Mouse (Mus musculus) natural killer cell, adult 2 months (primary cell): ENCODE measurements at regions not wholly inside any gene's neighbourhood (a gene's known extent, or its start where the extent isn't known, plus 50 kb on each side); places are given as distances from the start of the nearest gene placed in this dataset.

Experiments used
- DNase-seq, 2 experiments: peaks; one replicate each; pipeline ENCODE4 v3.0.0; 2022; ENCODE audit warnings: low spot score in 2 of 2

- DNase-seq: no peak
Measured at GRCm38 (mm10) chr11:19592506-19593355, 331.4 kb upstream of the Spred2 start.

DNA sequence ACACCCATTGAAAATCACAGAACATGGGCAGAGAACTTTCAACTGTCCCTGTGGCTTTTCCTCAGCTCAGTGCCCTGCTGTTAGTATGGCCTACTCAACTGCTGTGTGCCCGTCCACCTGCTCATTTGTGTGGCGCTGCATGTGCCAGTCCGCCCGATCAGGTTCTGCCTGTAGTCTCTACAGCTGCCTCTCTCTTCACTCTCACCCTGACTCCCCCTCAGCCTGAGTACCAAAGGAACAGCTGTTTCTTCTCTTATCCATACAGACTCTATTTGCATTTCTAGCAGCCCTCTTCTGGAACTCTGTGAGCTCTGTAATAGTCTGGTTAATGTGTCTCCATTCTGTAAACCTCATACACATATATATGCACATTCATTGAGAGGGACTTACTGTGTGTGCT lies 329.1 kb upstream of the Spred2 start:
- no peak for DNase-seq

GRCm38 (mm10) chr11:19596336-19596735 lies 327.8 kb upstream of the Spred2 start:
- DNase-seq: no peak

DNA sequence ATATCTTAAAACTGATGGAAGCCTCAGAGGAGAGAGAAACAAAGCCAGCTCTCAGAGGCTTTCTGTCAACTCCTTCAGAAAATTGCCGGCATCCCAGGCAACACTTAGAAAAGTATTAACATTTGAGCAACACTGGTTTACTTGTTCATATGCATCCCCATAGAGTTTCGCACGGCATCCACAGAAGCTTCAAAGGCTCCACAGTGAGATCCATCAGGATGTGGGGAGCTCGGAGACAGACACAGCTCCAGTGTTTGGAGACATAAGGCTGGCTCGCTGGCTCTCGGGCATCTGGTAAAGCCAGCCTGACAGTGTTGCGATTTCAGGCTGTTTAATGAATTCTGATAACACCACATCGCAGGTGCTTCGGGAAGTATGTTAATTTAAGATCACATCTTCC lies 324.7 kb upstream of the Spred2 start:
- DNase-seq: no peak

DNA sequence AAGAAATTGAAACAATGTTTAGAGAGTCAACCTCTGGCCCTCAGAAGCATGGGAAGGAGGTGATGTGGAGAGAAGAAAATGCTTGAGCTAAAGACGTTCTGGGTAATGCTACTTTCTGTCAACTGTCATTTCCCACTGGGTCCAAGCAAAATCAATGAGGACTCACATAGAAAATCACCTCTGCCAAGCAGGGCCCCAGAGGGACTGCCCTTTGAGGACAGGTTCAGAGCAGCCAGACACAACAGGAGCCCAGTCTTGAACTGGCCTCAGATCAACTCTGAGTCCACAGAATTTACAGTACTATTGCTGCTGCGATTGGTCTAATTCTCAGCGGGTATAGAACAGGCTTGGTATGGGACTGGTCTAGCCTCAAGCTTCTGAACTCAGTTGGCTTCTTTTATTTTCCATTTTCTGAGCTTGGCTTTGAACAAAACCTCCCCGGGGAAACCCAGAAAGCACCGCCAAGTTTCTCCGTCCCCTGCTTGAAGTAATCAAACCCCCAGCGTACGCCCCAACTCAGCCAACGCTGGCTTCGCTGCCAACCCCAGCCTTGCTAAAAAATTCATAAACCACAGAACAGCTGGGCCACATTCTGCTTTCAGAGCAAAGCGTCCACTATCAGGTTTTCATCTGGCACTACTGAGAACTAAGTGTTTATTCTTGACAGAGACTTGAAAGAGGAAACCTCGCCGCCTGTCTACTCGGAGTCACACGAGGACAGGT lies 322.8 kb upstream of the Spred2 start:
- DNase-seq: no peak

- DNase-seq: no peak
Measured at GRCm38 (mm10) chr11:19602496-19602895, 321.7 kb upstream of the Spred2 start.

- no peak for DNase-seq
Measured at GRCm38 (mm10) chr11:19605602-19606001, 318.6 kb upstream of the Spred2 start.

DNA sequence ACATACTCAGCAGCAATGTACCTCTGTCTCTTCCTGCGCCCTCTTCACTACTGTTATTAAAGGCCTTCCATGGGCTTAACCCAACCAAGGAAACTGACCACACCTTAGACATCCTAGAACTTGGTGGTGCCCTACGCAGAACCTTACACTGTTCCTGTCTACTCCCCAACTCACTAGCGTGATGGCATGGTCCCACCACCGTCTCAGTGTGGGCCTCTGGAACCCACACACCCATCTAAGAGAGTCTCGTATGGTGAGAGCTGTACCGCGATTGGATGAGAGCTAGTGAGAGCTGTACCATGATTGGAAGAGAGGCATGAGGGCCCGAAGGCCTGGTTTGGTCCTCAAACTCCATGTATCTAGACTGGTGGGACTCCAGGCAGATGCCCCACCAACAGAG lies 317.2 kb upstream of the Spred2 start:
- no peak for DNase-seq

GRCm38 (mm10) chr11:19607941-19608340 lies 316.2 kb upstream of the Spred2 start:
- no peak for DNase-seq

DNA sequence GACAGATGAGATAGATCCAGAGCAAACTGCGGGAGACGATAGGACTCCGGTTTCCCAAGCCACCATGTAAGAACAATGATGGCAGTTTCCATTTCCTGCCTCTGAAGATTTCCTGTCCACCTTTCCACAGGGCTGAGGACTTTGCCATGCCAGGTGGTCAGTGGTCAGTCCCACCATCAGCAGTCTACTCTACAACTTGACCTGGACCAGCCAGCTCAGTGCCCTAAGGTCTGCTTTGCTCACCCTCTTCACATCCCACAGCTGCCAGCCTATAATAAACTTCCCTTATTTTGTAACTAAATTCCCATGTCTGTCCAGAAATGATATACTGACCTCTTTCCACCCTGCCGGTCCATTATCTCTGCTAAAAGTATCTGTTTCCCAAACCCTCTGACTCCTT lies 315.7 kb upstream of the Spred2 start:
- DNase-seq: no peak

DNA sequence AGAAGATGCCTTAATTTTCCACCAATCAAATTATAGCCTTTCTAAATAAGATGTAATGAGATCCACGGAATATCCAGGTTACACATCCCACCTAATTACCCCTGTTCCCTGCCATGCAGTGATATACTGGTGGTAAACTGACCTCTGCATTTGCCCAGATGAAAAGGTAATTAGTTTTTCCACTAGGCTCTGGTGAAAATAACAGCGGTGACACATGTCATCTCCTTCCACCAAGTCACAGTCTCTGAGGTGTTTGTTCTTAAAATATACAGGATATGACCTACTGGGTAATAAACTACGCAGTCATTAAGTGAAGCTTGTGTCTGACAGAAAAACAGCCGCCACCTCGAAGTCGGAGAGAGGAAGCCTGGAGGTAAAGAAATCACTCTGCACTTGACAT lies 313.6 kb upstream of the Spred2 start:
- DNase-seq: no peak

DNA sequence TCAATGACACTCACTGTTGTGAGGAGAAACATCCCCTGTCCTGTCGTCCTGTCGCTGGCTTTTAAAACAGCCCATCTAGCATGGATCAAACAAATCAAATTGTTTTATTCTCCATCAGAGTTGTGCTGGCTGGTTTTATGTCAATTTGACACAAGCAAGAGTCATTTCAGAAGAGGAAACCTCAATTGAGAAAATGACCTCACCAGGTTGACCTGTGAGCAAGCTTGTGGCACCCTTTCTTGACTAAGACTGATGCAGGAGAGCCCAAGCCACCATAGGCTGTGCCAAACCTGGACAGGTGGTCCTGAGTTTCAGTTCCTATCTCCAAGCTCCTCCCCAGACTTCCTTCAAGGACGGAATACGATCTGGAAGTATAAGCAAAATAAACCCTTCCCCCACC lies 313.0 kb upstream of the Spred2 start:
- DNase-seq: no peak

GRCm38 (mm10) chr11:19616520-19616919 lies 307.7 kb upstream of the Spred2 start:
- no peak for DNase-seq

DNA sequence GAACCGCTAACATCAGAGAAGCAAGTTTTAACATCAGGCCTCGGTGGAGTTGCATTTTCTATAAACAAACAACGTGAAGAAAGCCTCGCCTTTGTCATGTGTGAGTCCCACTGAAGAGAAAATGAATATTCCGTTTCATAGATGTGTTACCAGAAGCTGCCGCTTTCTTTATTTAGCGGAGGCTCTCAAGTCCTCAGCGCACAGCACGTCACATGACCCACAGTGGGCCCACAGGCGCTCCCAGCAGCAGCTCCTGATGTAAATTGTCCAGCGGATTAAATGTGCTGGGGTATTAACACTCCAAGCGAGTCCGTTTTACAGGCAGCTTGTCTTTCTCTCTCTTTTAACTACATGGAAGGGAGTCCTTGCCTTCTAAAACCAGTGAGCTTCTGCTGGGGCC lies 304.7 kb upstream of the Spred2 start:
- no peak for DNase-seq

DNA sequence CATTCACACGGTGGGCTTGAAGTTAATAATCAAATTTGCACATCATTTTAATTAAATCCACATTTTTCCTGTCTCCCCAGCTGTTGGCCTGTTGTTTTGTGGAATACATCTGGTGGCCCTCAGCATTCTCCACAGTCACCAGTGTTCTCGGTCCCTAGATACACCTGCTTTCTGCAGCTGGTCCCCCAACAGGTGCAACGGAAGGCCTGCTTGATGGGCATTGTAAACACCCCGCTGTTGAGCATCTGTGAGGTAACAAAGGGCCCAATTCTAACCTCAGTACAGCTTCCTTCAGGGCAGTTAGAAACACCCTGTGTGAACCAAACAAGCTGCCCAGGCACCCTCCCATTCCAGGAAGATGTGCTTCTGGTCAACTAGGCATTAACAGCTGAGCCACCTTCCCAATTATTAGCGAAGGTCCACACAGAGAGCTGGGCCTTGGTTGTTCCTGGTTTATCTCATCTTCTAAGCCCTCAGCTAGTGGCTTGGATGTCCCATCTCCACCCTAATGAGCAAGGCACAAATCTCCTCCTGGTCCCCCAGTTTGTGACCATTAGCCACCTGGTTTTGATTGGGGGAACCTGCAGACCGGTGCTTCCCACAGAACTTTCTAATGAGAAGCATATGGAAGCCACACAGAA lies 293.0 kb upstream of the Spred2 start:
- DNase-seq: no peak

DNA sequence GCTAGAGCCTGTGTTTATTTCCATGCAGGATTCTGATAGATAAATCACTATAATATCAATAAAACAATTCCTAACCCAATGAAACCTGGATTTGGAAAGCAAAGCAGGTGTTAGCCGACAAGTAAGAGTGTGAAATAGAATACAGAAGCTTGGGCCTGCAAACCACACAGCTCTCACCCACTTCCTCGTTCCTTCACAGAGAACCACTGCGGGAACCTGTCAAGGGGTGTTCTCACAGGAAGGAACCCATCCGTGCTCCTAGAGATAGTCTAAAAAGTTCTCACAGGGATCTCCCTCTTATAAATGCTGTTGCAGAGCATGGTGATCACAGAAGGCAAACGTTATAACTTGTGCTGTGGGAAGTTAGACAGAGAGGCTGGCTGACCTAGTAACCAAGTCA lies 291.7 kb upstream of the Spred2 start:
- DNase-seq: no peak

DNA sequence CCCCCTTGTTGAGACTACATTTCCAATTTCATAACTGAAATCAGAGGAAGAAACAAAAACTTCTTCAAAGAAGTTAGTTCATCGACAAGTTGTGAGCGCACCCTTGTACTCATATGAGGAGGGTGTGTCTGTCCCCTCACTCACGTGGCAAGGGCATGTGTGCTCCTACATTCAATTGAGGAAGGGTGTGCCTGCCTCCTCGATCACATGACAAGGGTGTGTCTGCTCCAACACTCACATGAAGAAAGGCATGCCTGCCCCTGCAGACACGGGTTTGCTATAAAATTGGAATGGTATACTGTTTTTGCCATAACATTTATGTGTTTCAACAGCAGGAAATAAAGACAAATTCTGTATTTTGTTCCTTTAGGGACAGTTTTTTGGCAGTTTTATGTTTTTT lies 290.6 kb upstream of the Spred2 start:
- no peak for DNase-seq

- no peak for DNase-seq
Measured at GRCm38 (mm10) chr11:19641153-19641552, 283.0 kb upstream of the Spred2 start.

DNA sequence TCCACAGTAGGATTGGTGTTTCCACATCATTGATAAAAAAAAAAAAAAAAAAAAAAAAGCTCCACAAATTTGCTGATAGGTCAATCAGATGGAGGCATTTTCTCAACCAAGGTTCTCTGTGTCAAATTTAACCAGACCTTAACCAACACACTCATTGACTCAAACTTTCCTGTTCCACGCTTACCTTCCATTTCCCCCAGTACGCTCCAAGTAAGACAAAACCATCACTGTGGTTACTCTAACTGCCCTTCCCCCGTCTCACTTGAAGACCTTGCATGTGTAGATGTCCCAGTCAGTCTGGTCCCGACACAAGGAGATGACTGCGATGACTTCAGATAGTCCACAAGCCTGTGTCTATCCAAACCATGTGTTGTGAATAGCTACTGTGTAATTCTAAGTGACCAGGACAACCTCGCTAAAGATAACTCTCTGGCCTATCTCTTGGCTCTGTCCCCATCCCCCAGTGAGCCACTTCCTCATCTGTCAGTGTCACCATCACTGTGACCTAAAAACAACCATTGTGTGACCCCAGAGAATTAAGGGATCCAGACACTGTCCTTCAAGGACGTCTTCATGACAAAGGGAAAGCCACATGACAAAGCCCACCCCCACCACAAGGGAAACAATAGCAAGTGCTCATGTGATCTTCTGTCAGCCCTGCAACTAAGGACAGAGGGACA lies 279.9 kb upstream of the Spred2 start:
- no peak for DNase-seq

DNA sequence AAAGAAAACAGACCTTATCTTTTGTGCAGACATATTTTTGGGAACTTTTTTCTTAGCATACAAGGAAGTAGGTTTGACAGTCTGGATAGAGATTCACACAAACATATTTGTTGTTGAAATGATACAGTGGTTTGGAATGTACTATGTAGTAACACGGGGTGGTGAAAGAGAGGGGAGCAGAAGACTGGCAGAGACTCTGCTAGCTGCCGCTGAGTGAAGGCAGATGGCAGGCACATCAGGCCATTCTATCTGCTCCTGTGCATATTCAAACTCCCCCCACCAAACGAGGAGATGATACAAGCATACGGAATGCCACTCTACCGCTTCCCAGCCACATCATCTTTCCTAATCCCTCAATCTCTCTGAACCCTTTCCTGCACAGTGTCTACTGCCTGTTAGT lies 279.1 kb upstream of the Spred2 start:
- DNase-seq: no peak

DNA sequence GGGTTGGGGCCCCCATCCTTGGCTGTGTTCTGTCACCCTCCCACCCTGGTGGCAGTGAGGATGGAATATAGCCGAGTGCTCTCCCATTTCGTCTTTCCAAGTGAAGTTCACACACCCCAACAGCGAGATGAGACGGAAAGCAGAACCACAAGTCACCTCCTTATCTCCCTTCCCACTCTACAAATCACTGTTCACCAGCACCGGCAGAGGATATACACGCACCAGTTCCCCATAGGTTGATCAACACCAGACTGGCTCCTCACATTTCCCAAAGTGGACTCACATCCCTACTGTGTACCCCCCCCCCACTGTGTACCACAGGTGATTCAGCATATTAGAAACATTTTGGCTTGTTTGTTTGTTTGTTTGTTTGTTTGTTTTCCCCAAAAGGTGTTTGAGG lies 272.7 kb upstream of the Spred2 start:
- DNase-seq: no peak

DNA sequence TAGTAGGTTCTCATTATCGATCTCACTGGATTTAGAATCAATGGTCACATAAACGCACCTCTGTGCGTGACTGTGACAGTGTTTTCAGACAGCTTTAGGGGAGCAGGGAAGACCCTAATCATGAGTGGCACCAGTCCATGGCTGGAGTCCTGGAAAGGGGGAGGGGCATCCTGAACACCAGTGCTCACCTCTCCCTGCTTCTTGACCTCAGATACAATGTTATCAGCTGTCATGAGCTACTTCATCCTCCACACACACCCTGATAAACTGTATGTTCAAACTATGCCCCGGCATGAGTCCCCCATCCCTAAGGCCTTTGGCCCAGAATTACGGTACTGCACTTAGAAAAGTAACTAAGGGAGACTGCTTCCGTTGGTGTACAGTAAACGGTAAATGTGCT lies 272.2 kb upstream of the Spred2 start:
- no peak for DNase-seq
